Mouse (Mus musculus) spleen, embryonic (tissue): ENCODE measurements around the gene Wdr5b.
"Not testable (repeated sequence)": the region's sequence is repeated elsewhere in the genome, so short reads cannot be mapped to it uniquely, and the experiment has no call there.

ENCODE experiments used
- CTCF ChIA-PET: fragments of 350-600 bp; sonication (Branson Sonifier 250); formaldehyde crosslinking; loops from one replicate; lab custom pipeline; 2022; lab: Charles Lee

The Wdr5b gene

DNA sequence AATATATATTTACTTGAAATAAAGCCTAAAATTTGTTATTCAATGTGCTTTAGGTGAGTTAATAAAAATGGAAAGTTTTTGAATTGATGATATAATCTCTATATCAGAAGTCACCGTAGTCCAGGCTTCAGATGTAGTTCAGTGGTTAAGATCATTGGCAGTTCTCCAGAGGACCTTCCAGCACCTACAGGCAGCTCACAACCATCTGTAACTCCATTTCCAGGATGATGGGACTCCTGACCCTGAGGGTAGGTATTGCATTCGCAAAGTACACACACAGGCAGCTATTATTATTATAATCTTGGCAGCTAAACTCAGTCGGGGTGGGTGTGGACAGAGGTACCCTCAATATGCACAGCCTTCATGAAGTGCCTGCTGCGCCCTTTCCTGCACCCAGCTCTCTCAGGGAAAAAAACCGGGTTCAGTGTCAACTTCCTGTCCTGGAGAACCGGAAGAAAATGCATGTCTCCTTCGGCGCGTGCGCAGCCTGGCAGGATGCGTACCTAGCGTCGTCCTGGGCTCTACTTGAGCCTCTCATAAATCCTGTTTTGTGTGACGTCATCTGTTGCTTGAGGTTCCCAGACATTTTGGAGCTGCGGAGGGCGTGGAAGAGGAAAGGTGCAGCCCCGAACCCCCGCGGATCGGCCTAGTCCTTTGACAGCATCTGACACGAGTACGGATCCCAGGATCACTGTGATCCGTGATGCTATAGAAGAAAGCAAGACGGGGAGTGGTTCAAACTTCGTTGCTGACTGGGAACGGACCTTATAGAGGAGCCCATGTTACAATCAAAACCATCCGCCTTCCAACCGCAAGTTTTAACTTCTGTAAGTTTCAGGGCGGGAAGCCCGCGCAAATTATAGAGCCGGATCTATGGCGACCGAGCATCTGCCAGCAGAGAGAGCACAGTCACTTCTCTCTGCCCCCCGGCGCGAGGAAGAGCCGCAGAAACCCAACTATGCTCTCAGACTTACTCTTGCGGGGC, at the start of gene Wdr5b:
Gene Wdr5b (plus strand): TSS at position 551 of the 985 bp plus-strand sequence.
- CTCF ChIA-PET = no interaction called here

DNA sequence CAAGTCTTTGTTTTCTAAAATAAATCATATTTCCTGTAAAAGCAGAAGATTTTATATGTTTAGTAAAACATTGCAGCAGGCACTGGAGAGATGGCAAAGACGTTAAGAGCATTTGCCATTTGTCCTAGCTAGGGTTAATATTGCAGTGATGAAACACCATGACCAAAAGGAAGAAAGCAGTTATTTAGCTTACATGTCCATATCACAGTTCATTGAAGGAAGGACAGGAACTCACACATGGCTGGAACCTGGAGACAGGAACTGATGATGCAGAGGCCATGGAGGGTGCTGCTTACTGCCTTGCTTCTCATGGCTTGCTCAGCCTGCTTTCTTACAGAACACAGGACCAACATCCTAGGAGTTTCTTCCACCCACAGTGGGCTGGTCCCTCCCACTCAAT, 48.6 kb upstream of the Wdr5b start:
- CTCF ChIA-PET = no interaction called here

DNA sequence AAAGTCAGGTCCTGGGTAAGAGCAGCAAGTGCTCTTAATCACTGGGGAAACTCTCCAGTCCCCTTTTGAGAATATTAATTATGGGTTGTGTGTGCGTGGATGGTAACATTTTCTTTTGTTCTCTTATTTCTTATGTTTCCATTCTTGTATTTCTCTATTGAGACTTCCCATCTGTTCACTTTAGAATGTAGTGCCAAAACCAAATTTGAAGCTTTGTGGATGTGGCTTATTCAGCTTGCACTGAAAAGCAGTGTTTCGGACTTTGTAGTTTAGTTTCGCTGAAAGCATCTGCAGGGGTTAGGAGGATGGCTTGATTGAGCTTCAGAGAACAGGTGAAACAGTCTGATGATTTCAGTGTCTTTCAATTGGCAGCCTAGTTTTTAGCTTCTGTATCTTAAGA, 47.7 kb upstream of the Wdr5b start:
- CTCF ChIA-PET = interaction anchor here (0.5 to 0.9 kb wide), 2 partner anchors 53 to 122 kb away, joined by 3 read pairs; partner anchors contain the start of gene Parp14

DNA sequence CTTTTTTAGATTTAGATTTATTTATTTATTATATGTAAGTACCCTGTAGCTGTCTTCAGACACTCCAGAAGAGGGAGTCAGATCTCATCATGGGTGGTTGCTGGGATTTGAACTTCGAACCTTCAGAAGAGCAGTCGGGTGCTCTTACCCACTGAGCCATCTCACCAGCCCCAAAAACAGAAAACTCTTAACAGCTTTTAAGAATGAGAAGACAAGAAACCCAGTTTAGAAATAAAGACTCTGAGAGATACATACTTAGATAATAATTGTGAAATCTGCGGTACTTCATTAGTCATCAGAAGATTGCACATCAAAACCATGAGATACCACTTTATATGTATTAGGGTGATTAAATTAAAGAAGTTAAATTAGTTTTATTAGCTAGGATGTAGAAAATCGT, 42.1 kb upstream of the Wdr5b start:
- CTCF ChIA-PET = not testable (repeated sequence)

DNA sequence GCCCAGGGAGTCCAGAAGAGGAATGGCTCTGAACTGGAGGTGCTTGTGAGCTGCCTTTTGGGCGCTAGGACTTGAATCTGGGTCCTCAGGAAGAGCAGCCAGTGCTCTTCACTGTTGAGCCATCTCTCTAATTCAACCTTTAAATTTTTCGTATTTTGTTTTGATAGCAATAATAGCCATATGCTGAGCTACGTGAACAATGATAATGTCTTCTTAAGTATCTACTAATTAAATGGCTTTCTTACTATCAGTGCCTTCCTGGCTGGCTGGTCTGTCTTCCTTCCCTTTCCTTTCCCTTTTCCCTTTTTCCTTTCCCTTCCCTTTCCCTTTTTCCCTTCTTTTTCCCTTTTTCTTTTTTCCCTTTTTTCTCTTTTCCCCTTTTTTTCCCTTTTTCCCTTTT, 32.6 kb upstream of the Wdr5b start:
- CTCF ChIA-PET = no interaction called here

DNA sequence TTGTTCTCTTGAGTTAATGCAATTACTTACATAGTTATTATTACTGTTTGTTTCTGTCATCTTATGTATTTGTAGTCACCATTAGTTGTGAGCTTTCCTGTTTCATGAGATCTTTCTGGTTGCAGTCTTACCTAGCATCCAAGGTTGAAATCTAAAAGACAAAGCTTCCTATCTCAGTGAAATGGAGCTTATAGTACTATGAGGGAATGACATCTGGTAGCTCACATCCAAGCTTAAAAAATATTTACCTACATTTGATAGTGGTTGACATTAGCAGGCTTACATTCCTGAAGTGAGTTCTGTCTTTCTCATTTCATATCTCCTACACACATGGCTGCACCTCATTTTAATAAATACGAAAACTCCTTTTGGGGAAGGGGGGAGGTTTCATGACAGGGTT, 24.7 kb upstream of the Wdr5b start:
- CTCF ChIA-PET = no interaction called here

DNA sequence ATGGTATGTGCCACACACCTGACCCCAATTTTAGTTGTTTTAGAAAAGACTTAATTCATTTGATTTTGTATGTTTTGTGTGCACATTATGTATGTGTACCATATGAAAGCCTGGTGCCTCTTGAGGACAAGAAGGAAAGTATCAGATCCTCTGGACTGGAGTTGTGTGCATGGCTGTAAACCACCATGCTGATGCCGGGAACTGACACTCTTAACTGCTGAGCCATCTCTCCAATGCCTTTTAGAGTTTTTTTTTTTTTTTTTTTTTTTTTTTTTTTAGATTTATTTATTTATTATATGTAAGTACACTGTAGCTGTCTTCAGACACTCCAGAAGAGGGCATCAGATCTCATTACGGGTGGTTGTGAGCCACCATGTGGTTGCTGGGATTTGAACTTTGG, 12.9 kb upstream of the Wdr5b start:
- CTCF ChIA-PET = not testable (repeated sequence)

DNA sequence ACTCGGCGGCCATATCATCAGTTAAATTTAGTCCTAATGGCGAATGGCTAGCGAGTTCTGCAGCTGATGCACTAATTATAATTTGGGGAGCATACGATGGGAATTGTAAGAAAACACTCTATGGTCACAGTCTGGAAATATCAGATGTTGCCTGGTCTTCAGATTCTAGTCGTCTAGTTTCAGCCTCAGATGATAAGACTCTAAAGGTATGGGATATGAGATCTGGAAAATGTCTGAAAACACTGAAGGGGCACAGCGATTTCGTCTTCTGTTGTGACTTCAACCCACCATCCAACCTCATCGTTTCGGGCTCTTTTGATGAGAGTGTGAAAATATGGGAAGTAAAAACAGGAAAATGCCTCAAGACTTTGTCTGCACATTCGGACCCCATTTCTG, 633 bp downstream of the Wdr5b start:
- CTCF ChIA-PET = interaction anchor here (0.6 kb wide), 1 partner anchor 651 kb away, joined by 5 read pairs; no protein-coding TSS in a partner anchor

DNA sequence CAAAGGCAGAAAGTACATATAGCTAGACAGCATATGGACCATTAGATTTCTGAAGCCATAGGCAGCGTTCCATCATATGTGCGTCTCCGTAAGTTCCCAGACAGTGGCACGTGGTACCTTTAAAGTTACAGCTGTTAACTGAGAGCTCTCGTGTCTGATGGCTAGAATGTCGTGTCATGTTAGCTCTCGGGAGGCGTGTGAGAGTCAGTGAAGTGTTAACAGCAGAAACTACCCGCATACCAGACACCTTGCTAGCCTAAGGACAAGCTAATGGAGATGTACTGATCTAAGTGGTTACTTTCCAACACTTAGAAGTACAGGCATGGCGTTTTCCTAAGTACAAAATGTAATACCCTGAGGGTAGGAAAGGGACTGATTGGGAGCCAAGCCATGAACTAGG, 2.1 kb downstream of the Wdr5b start:
- CTCF ChIA-PET = no interaction called here

DNA sequence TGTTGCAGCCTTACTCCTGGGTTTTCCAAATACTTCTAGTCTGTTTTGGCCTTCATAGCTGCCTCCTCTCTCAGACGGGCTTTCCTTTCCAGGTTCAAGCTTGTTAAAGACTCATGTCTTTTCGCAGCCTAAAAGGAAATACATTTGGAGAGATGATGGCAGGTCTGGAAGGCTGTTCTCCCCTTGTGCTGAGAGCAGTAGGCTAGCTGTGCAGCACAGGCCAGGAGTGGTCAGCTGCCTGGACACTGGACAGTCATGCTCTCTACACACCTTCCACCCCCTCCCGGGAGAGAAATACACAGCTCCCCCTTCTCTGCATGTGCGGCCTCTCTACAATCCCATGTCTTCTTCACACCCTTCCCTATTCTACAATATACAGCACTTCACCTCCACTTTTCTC, 3.0 kb downstream of the Wdr5b start:
- CTCF ChIA-PET = no interaction called here

DNA sequence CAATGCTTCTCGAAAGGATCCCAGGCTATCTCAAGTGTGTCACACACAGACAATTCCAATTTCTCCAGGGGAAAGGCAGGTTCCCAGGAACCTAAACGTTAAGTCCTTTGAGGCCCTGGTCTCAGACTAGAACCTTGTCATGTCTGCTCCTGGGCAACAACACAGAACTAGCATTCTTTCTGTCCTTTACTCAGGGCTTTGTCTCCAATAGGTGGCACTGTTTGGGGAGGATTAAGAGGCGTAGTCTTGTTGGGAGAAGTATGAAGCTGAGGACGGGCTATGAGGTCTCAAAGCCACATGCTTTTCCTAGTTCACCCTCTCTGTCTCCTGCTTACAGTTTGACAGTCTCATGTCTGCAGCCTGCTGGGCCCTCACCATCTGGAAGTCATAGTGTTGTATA, 6.5 kb downstream of the Wdr5b start:
- CTCF ChIA-PET = no interaction called here

DNA sequence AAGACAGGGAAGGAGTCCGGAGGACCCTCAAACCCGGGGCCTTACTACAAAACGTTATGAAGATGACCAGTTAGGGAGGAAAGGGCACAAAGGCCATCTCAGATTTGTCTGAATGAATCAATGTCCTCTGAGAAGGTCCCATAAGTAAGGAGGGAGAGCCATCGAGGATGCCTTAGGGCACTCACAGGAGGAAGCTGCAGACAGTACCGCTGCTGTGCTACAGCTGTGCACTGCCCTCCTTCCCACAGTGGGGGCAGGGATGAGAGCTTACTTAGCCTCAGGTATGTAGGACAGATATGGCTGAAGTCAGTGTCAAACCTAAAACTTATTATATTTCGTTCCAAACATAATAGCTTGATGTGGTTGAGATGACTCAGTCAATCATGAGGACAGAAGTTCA, 10.5 kb downstream of the Wdr5b start:
- CTCF ChIA-PET = interaction anchor here (0.6 kb wide), 1 partner anchor 662 kb away, joined by 3 read pairs; no protein-coding TSS in a partner anchor

DNA sequence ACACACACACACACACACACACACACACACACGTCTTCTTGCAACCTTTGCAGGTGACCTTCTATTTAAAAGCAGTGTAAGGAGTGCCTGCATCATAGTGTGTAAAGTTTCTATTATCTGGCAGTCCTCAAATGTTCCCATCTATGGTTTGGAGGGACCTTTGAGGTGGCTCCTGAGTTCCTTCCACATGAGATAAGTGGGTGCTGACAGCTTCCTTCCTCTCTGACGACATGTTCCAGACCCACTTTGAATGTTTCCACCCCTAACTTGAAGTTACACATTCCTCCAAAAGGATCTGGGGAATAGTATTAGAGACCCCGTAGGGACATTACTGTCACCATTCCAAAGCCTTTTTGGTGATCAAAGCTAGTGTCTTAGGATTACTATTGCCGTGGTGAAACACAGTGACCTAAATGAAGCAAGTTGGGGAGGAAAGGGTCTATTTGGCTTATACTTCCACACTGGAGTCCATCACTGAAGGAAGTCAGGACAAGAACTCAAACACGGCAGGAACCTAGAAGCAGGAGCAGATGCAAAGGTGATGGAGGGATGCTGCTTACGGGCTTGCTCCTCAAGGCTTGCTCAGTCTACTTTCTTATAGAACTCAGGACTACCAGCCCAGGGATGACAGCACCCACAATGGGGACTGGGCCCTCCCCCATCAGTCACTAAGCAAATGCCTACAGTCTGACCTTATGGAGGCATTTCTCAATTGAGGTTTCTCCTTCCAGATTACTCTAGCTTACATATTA, 12.7 kb downstream of the Wdr5b start:
- CTCF ChIA-PET = interaction anchor here (0.5 kb wide), 1 partner anchor 615 kb away, joined by 6 read pairs; no protein-coding TSS in a partner anchor

DNA sequence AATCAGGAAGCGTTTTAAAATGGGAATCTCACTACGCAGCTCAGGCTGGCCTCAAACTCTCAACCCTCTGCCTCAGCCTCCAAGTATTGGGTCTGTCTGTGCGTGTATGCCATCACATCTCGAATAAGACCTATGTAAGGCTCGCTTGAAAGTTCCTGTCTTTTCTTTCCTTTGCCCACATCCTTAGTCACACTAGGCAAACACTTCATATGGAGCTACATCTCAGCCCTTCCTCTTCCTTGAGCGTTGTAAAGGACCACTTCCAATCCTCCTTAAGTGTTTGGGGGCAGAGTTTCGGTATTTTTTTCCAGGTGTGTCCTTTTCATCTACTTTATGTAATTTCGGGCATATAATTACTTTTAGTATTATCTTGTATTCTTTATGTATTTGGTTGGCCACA, 13.9 kb downstream of the Wdr5b start:
- CTCF ChIA-PET = no interaction called here

DNA sequence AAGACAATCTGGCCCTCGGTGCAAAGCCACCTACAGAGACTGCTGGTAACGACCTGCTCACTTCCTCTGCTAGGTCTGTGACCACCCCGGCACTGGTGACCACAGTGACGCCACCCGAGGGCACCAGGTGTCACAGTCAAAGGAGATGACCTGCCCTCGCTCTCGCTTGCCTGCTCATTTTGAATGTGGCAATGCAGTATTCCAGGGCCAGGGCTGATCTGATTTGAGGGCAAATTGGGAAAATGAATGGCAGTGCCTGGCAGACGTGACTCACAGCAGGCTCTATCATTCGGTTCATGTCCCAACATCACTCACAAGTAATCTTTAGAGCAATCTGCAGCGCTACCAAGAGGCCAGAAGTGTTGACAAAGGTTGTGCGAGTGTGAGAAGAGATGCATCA, 15.4 kb downstream of the Wdr5b start:
- CTCF ChIA-PET = no interaction called here

DNA sequence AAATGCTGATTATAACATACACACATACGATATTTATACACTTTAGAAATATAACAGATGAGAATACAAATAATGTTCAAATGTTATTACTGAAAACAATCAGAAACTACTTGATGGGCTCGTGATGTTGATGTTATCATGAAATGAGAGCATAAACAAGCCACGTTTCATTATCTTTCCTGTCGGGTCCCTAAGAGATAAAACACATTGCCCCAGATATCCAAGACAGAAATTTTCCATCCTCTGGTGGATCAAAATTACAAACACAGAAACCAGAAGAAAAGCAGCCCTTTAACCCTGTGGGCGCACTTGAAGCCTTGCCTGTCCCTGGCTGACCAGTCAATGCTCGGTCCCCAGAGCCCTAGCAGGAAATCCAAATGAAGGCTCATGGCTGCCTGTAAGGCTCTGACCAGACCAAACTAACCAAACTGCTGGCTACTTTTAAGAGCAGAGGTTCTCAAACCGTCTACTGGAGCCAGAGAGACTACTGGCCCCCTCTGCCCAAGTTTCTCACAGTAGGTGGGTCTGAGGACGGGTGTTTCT, 17.0 kb downstream of the Wdr5b start:
- CTCF ChIA-PET = no interaction called here

DNA sequence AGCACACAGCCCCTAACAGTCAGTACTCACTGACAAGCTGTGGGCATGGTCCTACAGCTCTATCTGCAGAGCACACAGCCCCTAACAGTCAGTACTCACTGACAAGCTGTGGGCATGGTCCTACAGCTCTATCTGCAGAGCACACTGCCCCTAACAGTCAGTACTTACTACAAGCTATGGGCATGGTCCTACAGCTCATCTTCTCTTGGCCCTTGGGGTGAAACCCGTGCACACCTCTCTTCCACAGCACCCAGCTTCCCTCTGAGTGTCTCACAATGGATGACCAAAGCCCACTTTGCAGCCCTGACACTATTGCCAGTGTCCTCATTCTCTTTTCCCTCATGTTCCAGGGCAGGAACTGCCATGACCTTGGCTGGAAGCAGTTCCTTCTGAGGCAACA, 21.5 kb downstream of the Wdr5b start:
- CTCF ChIA-PET = not testable (repeated sequence)

DNA sequence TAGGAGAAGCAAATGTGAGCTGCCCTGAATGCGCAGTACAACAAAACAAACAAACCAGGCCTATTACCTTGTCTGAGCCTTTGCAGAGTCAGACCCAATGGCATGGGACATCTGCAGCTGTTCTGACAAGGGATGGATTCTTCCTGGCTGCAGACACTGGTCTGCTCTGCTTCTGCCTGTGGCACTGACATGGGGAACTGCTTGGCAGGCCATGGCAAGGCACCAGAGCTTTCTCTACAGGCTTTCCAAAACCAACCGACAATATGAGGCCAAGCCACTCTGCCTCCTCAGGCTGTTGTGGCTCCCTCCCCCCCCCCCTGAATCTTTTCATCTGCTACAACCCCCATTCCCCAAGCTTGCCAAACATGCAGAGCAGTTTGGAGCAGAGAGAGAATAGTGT, 22.3 kb downstream of the Wdr5b start:
- CTCF ChIA-PET = no interaction called here

DNA sequence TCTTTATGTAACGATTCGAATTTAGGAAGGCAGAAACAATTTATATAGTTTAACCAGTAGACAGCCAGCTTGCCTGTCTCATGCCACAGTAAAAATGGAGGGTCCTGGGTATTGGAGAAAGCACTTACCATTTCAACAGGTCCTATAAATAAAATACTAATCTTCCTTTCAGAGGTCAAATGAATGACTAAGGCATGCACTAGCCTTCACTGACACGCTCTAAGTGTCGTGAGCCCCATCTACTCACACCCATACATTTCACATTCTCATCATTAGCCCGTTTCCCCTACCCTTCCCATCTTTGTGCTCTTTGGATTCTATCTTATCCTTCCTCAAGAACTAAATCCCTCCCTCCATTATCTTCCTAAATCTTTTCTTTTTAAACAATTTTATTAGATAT, 23.9 kb downstream of the Wdr5b start:
- CTCF ChIA-PET = no interaction called here

DNA sequence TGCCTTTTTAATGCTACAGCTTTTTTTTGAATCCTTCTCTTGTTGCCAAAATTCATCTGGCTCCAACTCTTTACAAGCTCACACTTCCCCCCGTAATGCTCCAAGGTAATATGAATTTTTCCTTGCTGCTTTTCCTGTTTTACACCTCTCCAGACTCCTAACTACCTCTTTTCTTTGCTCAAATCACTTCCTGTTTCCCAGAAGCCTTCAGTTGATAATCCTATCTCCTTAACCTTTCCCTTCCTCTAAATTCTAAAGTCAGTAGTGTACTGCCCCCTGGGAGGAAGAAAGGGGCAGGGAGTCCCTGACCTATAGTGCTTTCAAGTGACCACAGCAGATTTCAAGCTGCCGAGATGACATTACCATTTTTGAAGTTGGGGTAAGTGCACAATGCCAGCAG, 26.7 kb downstream of the Wdr5b start:
- CTCF ChIA-PET = no interaction called here

DNA sequence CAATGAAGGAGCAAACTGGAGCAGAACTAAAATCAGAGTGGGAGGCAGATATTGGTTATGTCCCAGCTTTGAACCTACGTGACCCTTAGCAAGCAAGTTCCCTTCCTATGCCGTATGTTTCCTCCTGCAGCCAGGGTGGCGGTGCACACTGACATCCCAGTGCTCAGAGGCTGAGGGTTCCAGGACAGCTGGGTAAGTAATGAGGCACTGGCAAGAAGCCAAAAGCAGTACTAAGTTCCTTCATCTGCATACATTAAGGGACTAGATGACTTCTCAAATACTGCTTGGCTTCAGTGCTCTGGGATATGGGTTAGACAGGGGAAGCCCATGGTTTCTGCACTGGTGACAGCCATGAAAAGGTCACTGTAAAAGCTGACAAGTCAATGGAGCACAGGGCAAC, 27.4 kb downstream of the Wdr5b start:
- CTCF ChIA-PET = no interaction called here
